Mouse (Mus musculus): ENCODE measurements around the gene Zkscan7.

- TF ChIP-seq EP300 (IDR thresholded peaks at IDR 0.05) = no peak
- no peak for TF ChIP-seq CTCF (IDR thresholded peaks at IDR 0.05)
Observed at GRCm38 (mm10) chr9:122875145-122875544, 10.3 kb upstream of the Zkscan7 start.

Measured in lung, postnatal 0 days (tissue).